Mouse (Mus musculus) CH12.LX (cell line): ENCODE measurements at regions not wholly inside any gene's neighbourhood (a gene's known extent, or its start where the extent isn't known, plus 50 kb on each side); places are given as distances from the start of the nearest gene placed in this dataset.

Experiments
- DNase-seq: peaks from one replicate; pipeline ENCODE4 v3.0.0-alpha.2; 2013; ENCODE audit errors: extremely low read depth
- H3K27ac ChIP-seq: 2 replicates; pipeline ENCODE4 v1.5.1; 2012; ENCODE audit warnings: low read depth, mild to moderate bottlenecking, control low read depth, moderate library complexity; ENCODE audit not compliant: insufficient read depth
- H3K27me3 ChIP-seq: replicated peaks from 2 replicates; pipeline ENCODE3; 2012; ENCODE audit warnings: inconsistent platforms
- H3K36me3 ChIP-seq, 2 experiments: replicated peaks in 1 of 2; 2 replicates each; pipeline versions ENCODE3 to v1.6.1; 2012; ENCODE audit warnings: inconsistent platforms in 1 of 2, low read length in 1 of 2, mild to moderate bottlenecking in 1 of 2, mixed read lengths in 1 of 2, moderate library complexity in 1 of 2; ENCODE audit not compliant: control insufficient read depth in 1 of 2, insufficient read depth in 1 of 2
- H3K4me1 ChIP-seq, 2 experiments: 2 replicates each; pipeline ENCODE4 v1.6.1; 2012; ENCODE audit warnings: inconsistent platforms in 1 of 2, moderate library complexity in 1 of 2; ENCODE audit not compliant: insufficient read depth in 2 of 2, control insufficient read depth in 1 of 2
- H3K4me2 ChIP-seq: 2 replicates; pipeline ENCODE4 v1.6.1; 2012; ENCODE audit warnings: low read depth, mild to moderate bottlenecking, control low read depth; ENCODE audit not compliant: poor library complexity, insufficient read depth, severe bottlenecking
- H3K4me3 ChIP-seq, 3 experiments: fragments of 150-350 bp in 1 of 3; sonication (generic) in 1 of 3; replicated peaks in 1 of 3; 2 replicates each; pipeline versions ENCODE3 to v1.5.1; 2011 to 2012; ENCODE audit warnings: low read depth in 2 of 3, low read length in 2 of 3, mild to moderate bottlenecking in 2 of 3, moderate library complexity in 2 of 3, control low read depth in 1 of 3, improper control_type of control experiment in 1 of 3, inconsistent platforms in 1 of 3, mixed read lengths in 1 of 3; ENCODE audit not compliant: poor library complexity in 1 of 3
- H3K79me2 ChIP-seq: replicated peaks from 2 replicates; pipeline ENCODE4 v1.6.1; 2012; ENCODE audit warnings: mild to moderate bottlenecking, moderate library complexity; ENCODE audit not compliant: control insufficient read depth, poor library complexity, insufficient read depth, severe bottlenecking; ENCODE audit errors: extremely low read depth
- H3K9ac ChIP-seq: 2 replicates; pipeline ENCODE4 v1.6.1; 2012; ENCODE audit warnings: low read depth, mild to moderate bottlenecking, control low read depth, moderate library complexity; ENCODE audit not compliant: insufficient read depth
- H3K9me3 ChIP-seq: replicated peaks from 2 replicates; pipeline ENCODE3; 2012; ENCODE audit warnings: low read length, inconsistent platforms, mixed read lengths
- MAX ChIP-seq: IDR thresholded peaks from 2 replicates; pipeline ENCODE4 v1.6.1; 2011; ENCODE audit warnings: low read length, improper control_type of control experiment
- SMC3 ChIP-seq: IDR thresholded peaks from 2 replicates; pipeline ENCODE4 v1.6.1; 2011; ENCODE audit warnings: low read depth, low read length, improper control_type of control experiment
- TCF12 ChIP-seq: IDR thresholded peaks from 2 replicates; pipeline ENCODE4 v1.6.1; 2014; ENCODE audit warnings: low read depth, mild to moderate bottlenecking, inconsistent platforms, low read length, improper control_type of control experiment
- USF2 ChIP-seq: conservative IDR thresholded peaks from 2 replicates; pipeline ENCODE4 v1.6.1; 2011; ENCODE audit warnings: low read depth, low read length, improper control_type of control experiment
- ZC3H11A ChIP-seq: IDR thresholded peaks from 2 replicates; pipeline ENCODE4 v1.6.1; 2012; ENCODE audit warnings: low read depth, mild to moderate bottlenecking, inconsistent platforms, low read length, improper control_type of control experiment
- ZKSCAN1 ChIP-seq: IDR thresholded peaks from 2 replicates; pipeline ENCODE4 v1.6.1; 2012; ENCODE audit warnings: low read depth, inconsistent platforms, low read length, improper control_type of control experiment, borderline replicate concordance
- dilution Hi-C: fragments of 300-500 bp; cut with MboI; formaldehyde crosslinking; loops from 2 replicates; pipeline ENCODE4 v1.14.3; 2020; ENCODE audit warnings: low sequenced_read_pairs; ENCODE audit not compliant: extremely low pct_unique_long_range_greater_than_20kb, extremely low pct_ligation_motif_present
- in situ Hi-C: fragments of 300-500 bp; cut with MboI; formaldehyde crosslinking; loops from 3 replicates; pipeline ENCODE4 v1.14.3; 2019; ENCODE audit warnings: low sequenced_read_pairs, low pct_ligation_motif_present, low pct_unique_long_range_greater_than_20kb, mixed read lengths

- Histone ChIP-seq H3K36me3 (no peaks in the 10 kb centered on the region), H3K4me3 (no peak overlapping the region), H3K27ac (no peak overlapping the region)
- in situ Hi-C loops: no loop called here
- TF ChIP-seq MAX: no peak
- TF ChIP-seq SMC3: no peak
- TF ChIP-seq USF2: no peak
- TF ChIP-seq TCF12: no peak
- no peak for TF ChIP-seq ZKSCAN1
- TF ChIP-seq ZC3H11A: no peak
- TF ChIP-seq, all 38 proteins: peak for 0
- Histone ChIP-seq H3K4me2 (no peak overlapping the region), H3K9ac (no peak overlapping the region), H3K4me1 (no peaks in the 10 kb centered on the region), H3K79me2 (no peaks in the 10 kb centered on the region), H3K9me3 (no peaks in the 10 kb centered on the region), H3K27me3 (no peaks in the 10 kb centered on the region)
- dilution Hi-C loops: no loop called here
- no peak for DNase-seq
Observed at GRCm38 (mm10) chr8:65280390-65280789, 151.0 kb upstream of the BC030870 start.
